Mouse (Mus musculus) liver, embryonic 16.5 days (tissue): Measurements from ENCODE around the gene Gabarapl1. TPM values are rescaled to one million over a fixed set of nuclear protein-coding genes. Genes with fewer than 3 reads are reported as not detected.

Experiments used
- ATAC-seq: fragments of 200-750 bp; cut with Nextera tagmentation; 2 replicates; pipeline ENCODE4 v1.8.0; 2017; ENCODE audit warnings: low read depth, mild to moderate bottlenecking, moderate number of reproducible peaks, moderate library complexity
- H3K27ac ChIP-seq: fragments of 300-500 bp; sonication (generic); 2 replicates; pipeline ENCODE4 v1.5.1; 2014; ENCODE audit warnings: mild to moderate bottlenecking, low read length
- H3K27me3 ChIP-seq: fragments of 300-500 bp; sonication (generic); 2 replicates; pipeline ENCODE4 v1.6.1; 2014; ENCODE audit warnings: low read depth, low read length, mixed read lengths; ENCODE audit not compliant: control insufficient read depth, insufficient read depth
- H3K36me3 ChIP-seq: fragments of 300-500 bp; sonication (generic); 2 replicates; pipeline ENCODE4 v1.6.1; 2014; ENCODE audit warnings: mild to moderate bottlenecking; ENCODE audit not compliant: control insufficient read depth, insufficient read depth
- H3K4me1 ChIP-seq: fragments of 300-500 bp; sonication (generic); 2 replicates; pipeline ENCODE4 v1.6.1; 2014; ENCODE audit warnings: low read depth, low read length, mixed read lengths; ENCODE audit not compliant: control insufficient read depth
- H3K4me2 ChIP-seq: fragments of 300-500 bp; sonication (generic); 2 replicates; pipeline ENCODE4 v1.6.1; 2014; ENCODE audit warnings: low read depth, low read length, mixed read lengths
- H3K4me3 ChIP-seq: fragments of 300-500 bp; sonication (generic); 2 replicates; pipeline ENCODE4 v1.5.1; 2014; ENCODE audit warnings: low read depth, mild to moderate bottlenecking, low read length
- H3K9ac ChIP-seq: fragments of 300-500 bp; sonication (generic); 2 replicates; pipeline ENCODE4 v1.6.1; 2014; ENCODE audit warnings: low read depth, low read length
- H3K9me3 ChIP-seq: fragments of 300-500 bp; sonication (generic); replicated peaks from 2 replicates; pipeline ENCODE4 v1.6.1; 2016; ENCODE audit warnings: low read length; ENCODE audit not compliant: control insufficient read depth
- WGBS: fragments of 180-500 bp; shearing (Covaris S2); extraction: QIAGEN DNeasy Blood & Tissue Kit; methylation state at CpG from one replicate; pipeline ENCODE4 v1.1.7; 2014; ENCODE audit not compliant: insufficient replicate concordance; 5-methylcytosine and 5-hydroxymethylcytosine counted together
- polyA plus RNA-seq: library from polyadenylated mRNA; unstranded; fragments of >200 nt; fragmentation: Nextera tagmentation; extraction: Ambion mirVana; gene quantifications from 2 replicates; pipeline ENCODE4 v1.2.1, GENCODE M21; 2015

The Gabarapl1 gene
- polyA plus RNA-seq, 1 experiment from 2014 or later, result 28.6 TPM

- WGBS, result 65% methylated on average over 2 of the region's 2 CpGs
- H3K9ac ChIP-seq, result no peak overlapping the region
- no peak for ATAC-seq
- no peak overlapping the region for H3K4me3 ChIP-seq
- no peaks in the 10 kb centered on the region for H3K27me3 ChIP-seq
- no peak overlapping the region for H3K27ac ChIP-seq
- no peaks in the 10 kb centered on the region for H3K36me3 ChIP-seq
- no peak overlapping the region for H3K4me2 ChIP-seq
- no peaks in the 10 kb centered on the region for H3K9me3 ChIP-seq
- no peaks in the 10 kb centered on the region for H3K4me1 ChIP-seq
These were observed 14.3 kb downstream of the Gabarapl1 start for GRCm38 (mm10) chr6:129547277-129547676.

GRCm38 (mm10) chr6:129548009-129548408 is 15.0 kb downstream of the Gabarapl1 start:
- no peak overlapping the region for H3K4me3 ChIP-seq
- no peaks in the 10 kb centered on the region for H3K9me3 ChIP-seq
- 24% methylated on average over 3 of the region's 3 CpGs for WGBS
- no peak overlapping the region for H3K4me2 ChIP-seq
- ATAC-seq, result no peak
- H3K27me3 ChIP-seq, result no peaks in the 10 kb centered on the region
- no peaks in the 10 kb centered on the region for H3K4me1 ChIP-seq
- no peak overlapping the region for H3K27ac ChIP-seq
- no peak overlapping the region for H3K9ac ChIP-seq
- no peaks in the 10 kb centered on the region for H3K36me3 ChIP-seq

DNA sequence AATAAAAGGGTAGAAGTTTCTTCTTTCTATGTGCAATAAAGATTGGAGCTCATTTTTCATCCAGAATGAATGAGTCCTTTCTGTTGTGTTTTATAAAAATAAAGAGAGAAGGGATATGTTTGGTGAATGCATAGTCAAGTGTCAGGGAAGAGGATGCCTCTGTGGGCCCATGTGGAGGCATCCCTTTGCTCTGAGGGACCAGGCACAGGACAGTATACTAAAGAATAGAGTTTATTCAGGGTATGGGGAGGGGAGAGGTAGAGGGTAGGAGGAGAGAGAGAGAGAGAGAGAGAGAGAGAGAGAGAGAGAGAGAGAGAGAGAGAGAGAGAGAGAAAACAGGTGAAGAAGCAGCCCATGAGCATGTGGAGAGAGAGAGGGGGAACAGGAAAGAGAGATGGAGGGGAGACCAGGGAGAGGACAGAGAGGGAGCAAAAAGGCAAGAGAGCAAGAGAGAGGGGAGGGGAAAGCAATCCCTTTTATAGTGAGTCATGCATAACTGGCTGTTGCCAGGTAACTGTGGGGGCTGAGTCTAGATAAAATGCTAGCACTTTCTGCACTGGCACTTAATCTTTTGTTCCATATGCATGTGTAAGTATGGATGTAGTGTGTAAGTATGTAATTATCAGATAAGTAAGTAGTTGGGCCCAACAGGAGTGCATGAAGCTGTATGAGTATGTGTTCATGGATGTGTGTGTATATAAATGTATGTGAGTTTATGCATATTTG is 24.5 kb downstream of the Gabarapl1 start:
- no peaks in the 10 kb centered on the region for H3K9me3 ChIP-seq
- H3K4me1 ChIP-seq, result peaks cover 9% of the 10 kb centered on the region; the same call in 1 of the 2 replicates
- no peaks in the 10 kb centered on the region for H3K27me3 ChIP-seq
- H3K4me2 ChIP-seq, result no peak overlapping the region
- peak; percentile 82 for ATAC-seq
- H3K9ac ChIP-seq, result no peak overlapping the region
- no peaks in the 10 kb centered on the region for H3K36me3 ChIP-seq
- H3K4me3 ChIP-seq, result no peak overlapping the region
- H3K27ac ChIP-seq, result no peak overlapping the region

DNA sequence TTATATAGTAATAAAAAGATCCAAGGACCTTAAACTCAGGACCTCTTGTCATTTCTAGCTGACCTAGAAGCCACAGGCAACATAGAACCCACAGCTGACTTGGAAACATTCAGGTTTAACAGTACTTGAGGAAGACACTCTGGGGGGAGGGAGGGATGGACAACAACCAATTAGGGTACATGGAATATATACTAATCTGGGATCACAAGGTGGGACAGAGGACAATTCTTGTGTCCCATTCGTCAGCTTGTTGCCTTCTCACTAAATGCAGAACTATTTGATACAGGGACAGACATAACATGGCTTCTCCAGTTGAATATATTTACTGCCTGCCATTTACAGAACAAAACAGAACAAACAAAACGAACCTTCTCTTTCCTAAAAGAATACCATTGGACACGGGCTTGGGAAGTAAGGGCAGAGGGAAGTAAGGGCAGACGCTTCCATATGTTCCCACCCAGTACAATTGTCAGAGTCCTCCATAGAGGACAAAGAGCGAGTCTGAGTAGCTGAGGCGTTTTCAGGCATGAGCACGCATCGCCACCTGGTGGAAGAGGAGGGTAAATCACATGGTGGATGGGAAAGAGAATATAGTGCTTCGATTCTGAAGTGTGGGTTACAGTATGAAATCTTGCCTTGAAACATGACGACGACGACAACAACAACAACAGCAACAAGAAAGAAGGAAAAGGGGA is 26.1 kb downstream of the Gabarapl1 start:
- Histone ChIP-seq H3K27me3 (no peaks in the 10 kb centered on the region), H3K27ac (no peak overlapping the region), H3K9ac (no peak overlapping the region), H3K4me2 (no peak overlapping the region), H3K9me3 (no peaks in the 10 kb centered on the region), H3K36me3 (no peaks in the 10 kb centered on the region), H3K4me1 (peaks cover 9% of the 10 kb centered on the region; the same call in 1 of the 2 replicates), H3K4me3 (no peak overlapping the region)
- WGBS, result 8% methylated on average over 12 of the region's 12 CpGs
- peak; percentile 57 for ATAC-seq

DNA sequence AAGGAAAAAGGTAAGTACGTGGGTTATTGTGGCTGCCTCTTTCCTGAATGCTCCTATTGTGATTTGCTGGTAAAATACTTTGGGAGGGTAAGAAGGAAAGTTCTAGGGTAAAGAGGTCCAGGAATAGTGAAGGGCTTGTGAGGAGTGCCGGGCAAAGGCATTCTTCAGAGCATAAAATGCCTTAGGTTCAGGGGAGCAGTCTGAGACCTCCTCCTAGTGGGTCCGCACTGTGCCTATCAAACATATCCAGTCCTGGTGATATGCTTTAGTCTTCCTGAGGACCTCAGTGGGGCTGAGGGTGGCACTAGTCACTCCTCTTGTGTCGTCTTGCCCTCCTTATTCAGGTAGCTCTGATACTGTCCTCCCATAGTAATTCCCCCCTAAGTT is 26.7 kb downstream of the Gabarapl1 start:
- Histone ChIP-seq H3K27ac (no peak overlapping the region), H3K9me3 (no peaks in the 10 kb centered on the region), H3K4me1 (peaks cover 9% of the 10 kb centered on the region; the same call in 1 of the 2 replicates), H3K36me3 (no peaks in the 10 kb centered on the region), H3K4me2 (no peak overlapping the region), H3K9ac (no peak overlapping the region), H3K27me3 (no peaks in the 10 kb centered on the region), H3K4me3 (no peak overlapping the region)
- no peak for ATAC-seq
- WGBS, result 41% methylated on average over 4 of the region's 4 CpGs

DNA sequence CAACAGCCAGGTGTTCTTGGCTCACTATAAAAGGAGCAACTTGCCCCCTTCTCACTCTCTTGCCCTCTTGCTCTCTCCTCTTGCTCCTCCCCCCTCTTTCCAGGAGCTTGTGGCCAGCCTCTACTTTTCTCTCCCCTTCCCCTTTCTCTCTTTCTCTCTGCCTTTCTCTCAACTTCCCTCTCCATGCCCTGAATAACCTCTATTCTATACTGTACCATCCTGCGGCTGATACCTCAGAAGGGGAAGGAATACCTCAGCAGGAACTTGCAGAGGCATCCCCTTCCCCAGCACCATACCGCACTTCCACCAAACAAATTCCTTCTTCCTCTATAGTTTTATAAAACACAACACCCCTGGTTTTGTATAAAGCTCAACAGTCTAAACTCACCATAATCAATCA is 32.3 kb downstream of the Gabarapl1 start:
- Histone ChIP-seq H3K4me2 (no peak overlapping the region), H3K9ac (no peak overlapping the region), H3K27me3 (no peaks in the 10 kb centered on the region), H3K27ac (no peak overlapping the region), H3K9me3 (no peaks in the 10 kb centered on the region), H3K4me1 (no peaks in the 10 kb centered on the region), H3K36me3 (no peaks in the 10 kb centered on the region), H3K4me3 (no peak overlapping the region)
- 14% methylated on average over 2 of the region's 2 CpGs for WGBS
- ATAC-seq, result no peak

DNA sequence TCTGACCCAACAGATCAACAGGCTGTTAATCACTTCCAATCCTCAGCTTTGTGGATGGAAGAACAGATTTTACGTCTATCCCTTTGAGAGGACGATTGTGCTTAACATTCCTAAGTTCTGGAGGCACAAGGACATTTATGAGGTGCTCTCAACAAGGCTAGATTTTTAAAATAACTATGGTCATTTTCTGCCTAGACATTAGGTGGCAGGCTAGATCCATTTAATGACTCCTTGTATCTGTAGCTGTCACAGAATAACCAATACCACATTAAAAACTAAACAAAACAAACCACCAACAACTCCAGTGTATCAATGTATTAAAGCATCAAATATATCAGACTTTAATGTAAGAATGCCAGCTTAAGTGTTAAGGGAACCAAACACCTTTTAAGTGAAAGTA is 42.4 kb downstream of the Gabarapl1 start:
- Histone ChIP-seq H3K27me3 (no peaks in the 10 kb centered on the region), H3K36me3 (no peaks in the 10 kb centered on the region), H3K27ac (no peak overlapping the region), H3K4me2 (no peak overlapping the region), H3K9ac (no peak overlapping the region), H3K4me3 (no peak overlapping the region), H3K4me1 (no peaks in the 10 kb centered on the region), H3K9me3 (no peaks in the 10 kb centered on the region)
- no peak for ATAC-seq
- whole genome bisulfite sequencing, result 14% methylated on average over 2 of the region's 2 CpGs

GRCm38 (mm10) chr6:129577605-129578004 is 44.6 kb downstream of the Gabarapl1 start, which contains the start of gene Klre1:
Gene Klre1 (plus strand): TSS chr6:129577905.
- H3K9me3 ChIP-seq, result no peaks in the 10 kb centered on the region
- H3K27me3 ChIP-seq, result no peaks in the 10 kb centered on the region
- H3K4me2 ChIP-seq, result no peak within 1 kb of the TSS
- WGBS, result 89% methylated on average over 8 of the region's 8 CpGs
- H3K27ac ChIP-seq, result no peak within 1 kb of the TSS
- no peaks in the 10 kb centered on the region for H3K4me1 ChIP-seq
- H3K4me3 ChIP-seq, result no peak within 1 kb of the TSS
- H3K9ac ChIP-seq, result no peak within 1 kb of the TSS
- no peak for ATAC-seq
- H3K36me3 ChIP-seq, result no peaks in the 10 kb centered on the region

GRCm38 (mm10) chr6:129581274-129581673 is 48.3 kb downstream of the Gabarapl1 start:
- no peaks in the 10 kb centered on the region for H3K36me3 ChIP-seq
- no peak overlapping the region for H3K4me3 ChIP-seq
- no peaks in the 10 kb centered on the region for H3K4me1 ChIP-seq
- H3K27me3 ChIP-seq, result no peaks in the 10 kb centered on the region
- ATAC-seq, result no peak
- no peak overlapping the region for H3K9ac ChIP-seq
- 36% methylated on average over 4 of the region's 4 CpGs for WGBS
- H3K4me2 ChIP-seq, result no peak overlapping the region
- H3K27ac ChIP-seq, result no peak overlapping the region
- no peaks in the 10 kb centered on the region for H3K9me3 ChIP-seq
